Mouse (Mus musculus): ENCODE results near the gene Calm1. TPM values are rescaled to one million over a fixed set of nuclear protein-coding genes. Genes with fewer than 3 reads are reported as not detected.

The Calm1 gene
- polyA plus RNA-seq, 1 experiment from 2014 or later = 1,120 TPM

- Histone ChIP-seq H3K4me1 (ENCODE audit: control insufficient read depth, insufficient read depth, low read length) (peaks cover 3% of the 10 kb centered on the region; the same call in 1 of the 2 replicates), H3K27me3 (ENCODE audit: control insufficient read depth, insufficient read depth, low read length) (no peaks in the 10 kb centered on the region), H3K9me3 (ENCODE audit: control insufficient read depth, low read length) (no peaks in the 10 kb centered on the region), H3K4me2 (ENCODE audit: low read depth, severe bottlenecking) (no peak overlapping the region), H3K36me3 (ENCODE audit: control insufficient read depth, insufficient read depth, low read length) (no peaks in the 10 kb centered on the region), H3K4me3 (ENCODE audit: low read depth, low read length) (no peak overlapping the region), H3K9ac (ENCODE audit: low read length) (no peak overlapping the region), H3K27ac (replicated peaks; ENCODE audit: low read depth, low read length) (no peak overlapping the region)
- WGBS = 57% methylated on average over 11 of the region's 11 CpGs
- DNase-seq (ENCODE audit: low spot score) = no peak
- ATAC-seq (ENCODE audit: insufficient number of reproducible peaks, low FRiP score, low TSS enrichment, low read depth) = no peak
Observed at GRCm38 (mm10) chr12:100221608-100222321, 22.5 kb downstream of the Calm1 start.

DNA sequence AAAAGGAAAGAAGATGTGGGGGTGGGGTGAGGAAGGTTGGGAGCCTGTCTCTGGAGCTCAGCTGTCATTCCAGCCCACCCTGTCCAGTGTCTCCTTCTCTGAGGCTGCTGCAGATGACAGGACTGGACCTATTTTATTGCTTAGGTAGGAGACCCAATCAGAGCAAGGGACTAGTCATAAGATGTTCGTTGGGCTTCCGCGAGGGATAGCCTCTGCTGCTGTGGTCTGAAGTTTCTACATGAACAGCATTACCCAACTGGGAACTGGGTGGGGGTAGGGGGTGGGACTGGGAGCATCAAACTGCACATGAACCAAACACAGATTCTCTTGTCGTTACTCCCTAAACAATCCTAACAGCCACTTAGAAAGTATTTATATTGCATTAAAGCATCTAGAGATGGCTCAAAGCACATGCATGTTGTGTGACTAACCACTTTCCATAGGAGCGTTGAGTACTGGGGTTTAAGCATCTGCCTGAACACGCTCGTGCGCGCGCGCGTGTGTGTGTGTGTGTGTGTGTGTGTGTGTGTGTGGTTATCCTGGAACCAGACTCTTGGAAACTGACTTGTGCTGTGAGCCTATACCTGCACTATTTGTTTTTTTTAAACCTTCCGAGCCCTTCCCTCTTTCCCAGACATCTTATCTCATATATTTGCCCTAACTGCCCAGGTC lies 23.2 kb downstream of the Calm1 start:
- H3K4me1 ChIP-seq (ENCODE audit: control insufficient read depth, insufficient read depth, low read length) = peaks cover 3% of the 10 kb centered on the region; the same call in 1 of the 2 replicates

DNA sequence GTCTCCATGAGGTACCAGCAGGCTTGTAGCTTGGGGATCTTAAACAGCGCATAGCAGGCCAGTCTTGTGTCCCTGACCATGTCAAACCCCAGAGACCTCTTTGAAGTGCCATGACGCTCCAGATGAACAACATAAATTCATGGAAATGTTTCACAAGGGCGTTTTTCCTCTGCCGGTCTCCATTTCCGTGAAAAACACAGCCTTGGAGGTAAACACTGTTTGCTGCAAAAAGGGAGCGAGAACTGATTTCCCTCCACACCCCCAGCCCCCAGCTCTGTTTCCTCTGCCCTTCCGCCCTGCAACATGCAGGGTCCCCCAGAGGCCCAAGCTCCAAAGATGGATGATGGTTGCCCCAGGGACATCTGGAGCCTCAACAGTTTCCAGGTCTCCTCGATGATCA lies 24.3 kb downstream of the Calm1 start:
- H3K4me2 ChIP-seq (ENCODE audit: low read depth, severe bottlenecking) = no peak overlapping the region
- no peaks in the 10 kb centered on the region for H3K36me3 ChIP-seq (ENCODE audit: control insufficient read depth, insufficient read depth, low read length)
- DNase-seq (ENCODE audit: low spot score) = no peak
- peaks cover 3% of the 10 kb centered on the region; the same call in 1 of the 2 replicates for H3K4me1 ChIP-seq (ENCODE audit: control insufficient read depth, insufficient read depth, low read length)
- no peak overlapping the region for H3K4me3 ChIP-seq (ENCODE audit: low read depth, low read length)
- 67% methylated on average over 8 of the region's 8 CpGs for WGBS
- no peak overlapping the region for H3K27ac ChIP-seq (replicated peaks; ENCODE audit: low read depth, low read length)
- no peaks in the 10 kb centered on the region for H3K27me3 ChIP-seq (ENCODE audit: control insufficient read depth, insufficient read depth, low read length)
- H3K9ac ChIP-seq (ENCODE audit: low read length) = no peak overlapping the region
- no peak for ATAC-seq (ENCODE audit: insufficient number of reproducible peaks, low FRiP score, low TSS enrichment, low read depth)
- no peaks in the 10 kb centered on the region for H3K9me3 ChIP-seq (ENCODE audit: control insufficient read depth, low read length)

More for the DNA sequence above, 23.2 kb downstream of the Calm1 start:
- ATAC-seq (ENCODE audit: insufficient number of reproducible peaks, low FRiP score, low TSS enrichment, low read depth) (no peak), DNase-seq (ENCODE audit: low spot score) (no peak)
- Histone ChIP-seq H3K27me3 (ENCODE audit: control insufficient read depth, insufficient read depth, low read length) (no peaks in the 10 kb centered on the region), H3K27ac (replicated peaks; ENCODE audit: low read depth, low read length) (no peak overlapping the region), H3K36me3 (ENCODE audit: control insufficient read depth, insufficient read depth, low read length) (no peaks in the 10 kb centered on the region), H3K4me2 (ENCODE audit: low read depth, severe bottlenecking) (no peak overlapping the region), H3K9me3 (ENCODE audit: control insufficient read depth, low read length) (no peaks in the 10 kb centered on the region), H3K9ac (ENCODE audit: low read length) (no peak overlapping the region), H3K4me3 (ENCODE audit: low read depth, low read length) (no peak overlapping the region)
- 87% methylated on average over 13 of the region's 13 CpGs for WGBS

GRCm38 (mm10) chr12:100225196-100225595 lies 26.0 kb downstream of the Calm1 start:
- no peaks in the 10 kb centered on the region for H3K27me3 ChIP-seq (ENCODE audit: control insufficient read depth, insufficient read depth, low read length)
- DNase-seq (ENCODE audit: low spot score) (no peak), ATAC-seq (ENCODE audit: insufficient number of reproducible peaks, low FRiP score, low TSS enrichment, low read depth) (no peak)
- H3K4me1 ChIP-seq (ENCODE audit: control insufficient read depth, insufficient read depth, low read length) = peaks cover 3% of the 10 kb centered on the region; the same call in 1 of the 2 replicates
- no peaks in the 10 kb centered on the region for H3K9me3 ChIP-seq (ENCODE audit: control insufficient read depth, low read length)
- H3K27ac ChIP-seq (replicated peaks; ENCODE audit: low read depth, low read length) = no peak overlapping the region
- no peaks in the 10 kb centered on the region for H3K36me3 ChIP-seq (ENCODE audit: control insufficient read depth, insufficient read depth, low read length)
- H3K4me3 ChIP-seq (ENCODE audit: low read depth, low read length) = no peak overlapping the region
- H3K4me2 ChIP-seq (ENCODE audit: low read depth, severe bottlenecking) = no peak overlapping the region
- no peak overlapping the region for H3K9ac ChIP-seq (ENCODE audit: low read length)
- 87% methylated on average over 4 of the region's 4 CpGs for WGBS

- H3K9me3 ChIP-seq (ENCODE audit: control insufficient read depth, low read length) = no peaks in the 10 kb centered on the region; the same call in 1 of the 2 replicates
- no peak overlapping the region for H3K27ac ChIP-seq (replicated peaks; ENCODE audit: low read depth, low read length)
- ATAC-seq (ENCODE audit: insufficient number of reproducible peaks, low FRiP score, low TSS enrichment, low read depth) = no peak
- WGBS = 82% methylated on average over 5 of the region's 5 CpGs
- no peak overlapping the region for H3K4me3 ChIP-seq (ENCODE audit: low read depth, low read length)
- no peaks in the 10 kb centered on the region for H3K27me3 ChIP-seq (ENCODE audit: control insufficient read depth, insufficient read depth, low read length)
- no peak overlapping the region for H3K4me2 ChIP-seq (ENCODE audit: low read depth, severe bottlenecking)
- no peak for DNase-seq (ENCODE audit: low spot score)
- no peak overlapping the region for H3K9ac ChIP-seq (ENCODE audit: low read length)
- no peaks in the 10 kb centered on the region for H3K36me3 ChIP-seq (ENCODE audit: control insufficient read depth, insufficient read depth, low read length)
- H3K4me1 ChIP-seq (ENCODE audit: control insufficient read depth, insufficient read depth, low read length) = peaks cover 3% of the 10 kb centered on the region; the same call in 1 of the 2 replicates
Observed at GRCm38 (mm10) chr12:100226073-100226472, 26.8 kb downstream of the Calm1 start.

DNA sequence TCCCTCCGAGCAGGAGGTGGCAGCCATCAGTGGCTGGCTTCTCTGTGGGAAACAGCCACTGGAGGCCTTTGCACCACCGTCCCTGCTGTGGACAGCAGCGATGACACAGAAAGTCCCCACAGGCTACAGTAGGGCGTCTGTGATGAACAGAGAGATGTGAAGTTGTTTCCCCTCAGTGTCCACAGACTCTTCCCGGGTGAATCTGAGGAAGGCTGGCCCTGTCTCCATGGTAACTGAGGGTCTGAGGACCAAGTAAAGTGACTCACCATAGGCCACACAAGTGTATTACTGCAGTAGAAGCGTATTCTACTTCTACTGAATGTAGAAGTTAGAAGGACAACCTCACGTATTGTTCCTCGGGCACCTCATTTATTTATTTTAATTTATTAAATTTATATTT lies 27.4 kb downstream of the Calm1 start:
- DNase-seq (ENCODE audit: low spot score) (no peak), ATAC-seq (ENCODE audit: insufficient number of reproducible peaks, low FRiP score, low TSS enrichment, low read depth) (no peak)
- Histone ChIP-seq H3K27ac (replicated peaks; ENCODE audit: low read depth, low read length) (no peak overlapping the region), H3K9me3 (ENCODE audit: control insufficient read depth, low read length) (no peaks in the 10 kb centered on the region; the same call in 1 of the 2 replicates), H3K36me3 (ENCODE audit: control insufficient read depth, insufficient read depth, low read length) (no peaks in the 10 kb centered on the region), H3K27me3 (ENCODE audit: control insufficient read depth, insufficient read depth, low read length) (no peaks in the 10 kb centered on the region), H3K4me1 (ENCODE audit: control insufficient read depth, insufficient read depth, low read length) (peaks cover 3% of the 10 kb centered on the region; the same call in 1 of the 2 replicates), H3K9ac (ENCODE audit: low read length) (no peak overlapping the region), H3K4me2 (ENCODE audit: low read depth, severe bottlenecking) (no peak overlapping the region), H3K4me3 (ENCODE audit: low read depth, low read length) (no peak overlapping the region)
- 70% methylated on average over 8 of the region's 8 CpGs for WGBS

DNA sequence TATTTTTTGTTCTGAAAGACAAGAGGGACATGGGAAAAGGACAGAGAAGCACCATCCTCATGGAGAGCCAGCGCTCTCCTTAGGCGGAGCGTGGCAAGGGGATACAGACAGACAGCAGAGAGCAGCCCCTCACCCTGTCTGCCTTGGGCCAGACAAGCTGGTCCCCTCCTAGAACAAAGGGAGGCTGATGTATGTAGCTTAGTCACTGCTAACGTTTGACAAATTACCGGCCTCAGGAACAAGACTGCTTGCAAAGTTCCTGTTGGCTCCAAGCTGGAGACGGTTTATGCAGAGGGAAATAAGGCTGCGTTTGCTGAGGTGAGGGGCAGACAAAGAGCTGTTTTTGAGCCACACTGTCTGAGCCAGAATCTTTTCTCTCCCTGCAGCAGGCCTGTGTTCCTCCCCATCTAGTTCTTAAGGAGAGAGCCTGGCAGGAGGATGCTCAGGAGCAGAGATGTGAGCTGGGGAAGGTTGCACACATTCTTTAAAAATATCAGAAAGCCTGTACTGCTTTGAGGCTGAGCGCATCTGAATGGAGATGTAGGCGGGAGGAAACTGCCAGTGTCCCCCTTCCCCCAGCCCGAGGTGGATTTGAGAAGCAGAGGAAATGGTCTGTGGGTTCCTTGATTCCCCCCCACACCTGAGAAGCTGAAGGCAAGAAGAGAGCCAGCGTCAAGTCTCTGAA lies 28.9 kb downstream of the Calm1 start:
- no peaks in the 10 kb centered on the region for H3K27me3 ChIP-seq (ENCODE audit: control insufficient read depth, insufficient read depth, low read length)
- ATAC-seq (ENCODE audit: insufficient number of reproducible peaks, low FRiP score, low TSS enrichment, low read depth) (no peak), DNase-seq (ENCODE audit: low spot score) (no peak)
- no peak overlapping the region for H3K4me3 ChIP-seq (ENCODE audit: low read depth, low read length)
- H3K9me3 ChIP-seq (ENCODE audit: control insufficient read depth, low read length) = no peaks in the 10 kb centered on the region; the same call in 1 of the 2 replicates
- no peak overlapping the region for H3K9ac ChIP-seq (ENCODE audit: low read length)
- H3K27ac ChIP-seq (replicated peaks; ENCODE audit: low read depth, low read length) = no peak overlapping the region
- H3K4me1 ChIP-seq (ENCODE audit: control insufficient read depth, insufficient read depth, low read length) = peaks cover 3% of the 10 kb centered on the region; the same call in 1 of the 2 replicates
- 55% methylated on average over 11 of the region's 11 CpGs for WGBS
- H3K4me2 ChIP-seq (ENCODE audit: low read depth, severe bottlenecking) = no peak overlapping the region
- H3K36me3 ChIP-seq (ENCODE audit: control insufficient read depth, insufficient read depth, low read length) = no peaks in the 10 kb centered on the region

GRCm38 (mm10) chr12:100234201-100234600 lies 35.0 kb downstream of the Calm1 start:
- H3K9me3 ChIP-seq (ENCODE audit: control insufficient read depth, low read length) = no peaks in the 10 kb centered on the region; the same call in 1 of the 2 replicates
- no peaks in the 10 kb centered on the region for H3K36me3 ChIP-seq (ENCODE audit: control insufficient read depth, insufficient read depth, low read length)
- DNase-seq (ENCODE audit: low spot score) = no peak
- 88% methylated on average over 5 of the region's 5 CpGs for WGBS
- H3K4me1 ChIP-seq (ENCODE audit: control insufficient read depth, insufficient read depth, low read length) = no peaks in the 10 kb centered on the region
- no peak for ATAC-seq (ENCODE audit: insufficient number of reproducible peaks, low FRiP score, low TSS enrichment, low read depth)
- H3K27ac ChIP-seq (replicated peaks; ENCODE audit: low read depth, low read length) = no peak overlapping the region
- no peak overlapping the region for H3K4me3 ChIP-seq (ENCODE audit: low read depth, low read length)
- H3K4me2 ChIP-seq (ENCODE audit: low read depth, severe bottlenecking) = no peak overlapping the region
- no peak overlapping the region for H3K9ac ChIP-seq (ENCODE audit: low read length)
- no peaks in the 10 kb centered on the region for H3K27me3 ChIP-seq (ENCODE audit: control insufficient read depth, insufficient read depth, low read length)

All from limb, embryonic 11.5 days (tissue).